Mouse (Mus musculus): ENCODE results near the gene Figla. TPM values are rescaled to one million over a fixed set of nuclear protein-coding genes. Genes with fewer than 3 reads are reported as not detected.

The Figla gene
- polyA plus RNA-seq, 1 experiment from 2014 or later = not detected

- Histone ChIP-seq H3K4me2 (no peak overlapping the region), H3K27me3 (peaks cover 36% of the 10 kb centered on the region), H3K36me3 (no peaks in the 10 kb centered on the region), H3K4me1 (peaks cover 11% of the 10 kb centered on the region), H3K9ac (no peak overlapping the region), H3K4me3 (no peak overlapping the region), H3K9me3 (no peaks in the 10 kb centered on the region), H3K27ac (no peak overlapping the region)
- ATAC-seq (ENCODE audit: insufficient number of reproducible peaks, low FRiP score, low TSS enrichment, low read depth) = no peak
- WGBS = 82% methylated on average over 2 of the region's 2 CpGs
These were observed 15.6 kb downstream of the Figla start for GRCm38 (mm10) chr6:86031527-86031926.

- 80% methylated on average over 1 of the region's 1 CpGs for WGBS
- ATAC-seq (ENCODE audit: insufficient number of reproducible peaks, low FRiP score, low TSS enrichment, low read depth) = no peak
- Histone ChIP-seq H3K9me3 (no peaks in the 10 kb centered on the region), H3K9ac (no peak overlapping the region), H3K4me2 (no peak overlapping the region), H3K36me3 (no peaks in the 10 kb centered on the region), H3K27ac (no peak overlapping the region), H3K4me3 (no peak overlapping the region), H3K4me1 (peaks cover 8% of the 10 kb centered on the region), H3K27me3 (peaks cover 18% of the 10 kb centered on the region)
These were observed 17.7 kb downstream of the Figla start for GRCm38 (mm10) chr6:86033635-86034034.

- WGBS = 54% methylated on average over 2 of the region's 2 CpGs
- H3K27ac ChIP-seq = no peak overlapping the region
These were observed 22.9 kb downstream of the Figla start for GRCm38 (mm10) chr6:86038901-86039300.

GRCm38 (mm10) chr6:86040140-86040539 is 24.2 kb downstream of the Figla start:
- no peaks in the 10 kb centered on the region for H3K4me1 ChIP-seq
- no peaks in the 10 kb centered on the region for H3K27me3 ChIP-seq
- 37% methylated on average over 1 of the region's 1 CpGs for WGBS
- ATAC-seq (ENCODE audit: insufficient number of reproducible peaks, low FRiP score, low TSS enrichment, low read depth) = no peak
- no peak overlapping the region for H3K4me3 ChIP-seq
- no peak overlapping the region for H3K27ac ChIP-seq
- no peak overlapping the region for H3K9ac ChIP-seq
- no peak overlapping the region for H3K4me2 ChIP-seq
- no peaks in the 10 kb centered on the region for H3K36me3 ChIP-seq
- no peaks in the 10 kb centered on the region for H3K9me3 ChIP-seq

More at GRCm38 (mm10) chr6:86038901-86039300, 22.9 kb downstream of the Figla start:
- H3K9ac ChIP-seq = no peak overlapping the region
- ATAC-seq (ENCODE audit: insufficient number of reproducible peaks, low FRiP score, low TSS enrichment, low read depth) = no peak
- H3K4me1 ChIP-seq = no peaks in the 10 kb centered on the region
- H3K27me3 ChIP-seq = no peaks in the 10 kb centered on the region
- no peak overlapping the region for H3K4me3 ChIP-seq
- no peaks in the 10 kb centered on the region for H3K36me3 ChIP-seq
- no peak overlapping the region for H3K4me2 ChIP-seq
- no peaks in the 10 kb centered on the region for H3K9me3 ChIP-seq

GRCm38 (mm10) chr6:86047510-86047909 is 31.5 kb downstream of the Figla start:
- Histone ChIP-seq H3K4me1 (no peaks in the 10 kb centered on the region), H3K27ac (no peak overlapping the region), H3K27me3 (no peaks in the 10 kb centered on the region), H3K9me3 (no peaks in the 10 kb centered on the region), H3K4me3 (no peak overlapping the region), H3K9ac (no peak overlapping the region), H3K4me2 (no peak overlapping the region), H3K36me3 (no peaks in the 10 kb centered on the region)
- ATAC-seq (ENCODE audit: insufficient number of reproducible peaks, low FRiP score, low TSS enrichment, low read depth) = no peak
- 90% methylated on average over 11 of the region's 11 CpGs for WGBS

- Histone ChIP-seq H3K9ac (no peak overlapping the region), H3K4me3 (no peak overlapping the region), H3K36me3 (no peaks in the 10 kb centered on the region), H3K4me1 (no peaks in the 10 kb centered on the region), H3K27me3 (no peaks in the 10 kb centered on the region), H3K4me2 (no peak overlapping the region), H3K27ac (no peak overlapping the region), H3K9me3 (no peaks in the 10 kb centered on the region)
- no peak for ATAC-seq (ENCODE audit: insufficient number of reproducible peaks, low FRiP score, low TSS enrichment, low read depth)
- WGBS = 79% methylated on average over 5 of the region's 5 CpGs
These were observed 32.5 kb downstream of the Figla start for GRCm38 (mm10) chr6:86048509-86048908.

GRCm38 (mm10) chr6:86050586-86051268 is 34.8 kb downstream of the Figla start:
- WGBS = 53% methylated on average over 6 of the region's 6 CpGs

GRCm38 (mm10) chr6:86052032-86052459 is 36.1 kb downstream of the Figla start:
- Histone ChIP-seq H3K9me3 (no peaks in the 10 kb centered on the region), H3K4me3 (no peak overlapping the region), H3K27ac (no peak overlapping the region), H3K27me3 (no peaks in the 10 kb centered on the region), H3K9ac (no peak overlapping the region), H3K4me2 (no peak overlapping the region), H3K4me1 (no peaks in the 10 kb centered on the region; the same call in 1 of the 2 replicates), H3K36me3 (no peaks in the 10 kb centered on the region)
- no peak for ATAC-seq (ENCODE audit: insufficient number of reproducible peaks, low FRiP score, low TSS enrichment, low read depth)
- WGBS = 44% methylated on average over 7 of the region's 7 CpGs

More at GRCm38 (mm10) chr6:86050586-86051268, 34.8 kb downstream of the Figla start:
- no peaks in the 10 kb centered on the region for H3K27me3 ChIP-seq
- no peaks in the 10 kb centered on the region; the same call in 1 of the 2 replicates for H3K4me1 ChIP-seq
- no peaks in the 10 kb centered on the region for H3K36me3 ChIP-seq
- H3K9me3 ChIP-seq = no peaks in the 10 kb centered on the region
- no peak overlapping the region for H3K9ac ChIP-seq
- no peak for ATAC-seq (ENCODE audit: insufficient number of reproducible peaks, low FRiP score, low TSS enrichment, low read depth)
- H3K27ac ChIP-seq = no peak overlapping the region
- H3K4me3 ChIP-seq = no peak overlapping the region
- no peak overlapping the region for H3K4me2 ChIP-seq

- Histone ChIP-seq H3K9ac (no peak overlapping the region), H3K4me1 (no peaks in the 10 kb centered on the region; the same call in 1 of the 2 replicates), H3K4me3 (no peak overlapping the region), H3K9me3 (no peaks in the 10 kb centered on the region), H3K36me3 (no peaks in the 10 kb centered on the region), H3K27ac (no peak overlapping the region), H3K27me3 (no peaks in the 10 kb centered on the region), H3K4me2 (no peak overlapping the region)
- WGBS = 40% methylated on average over 4 of the region's 4 CpGs
- ATAC-seq (ENCODE audit: insufficient number of reproducible peaks, low FRiP score, low TSS enrichment, low read depth) = no peak
These were observed 36.6 kb downstream of the Figla start for GRCm38 (mm10) chr6:86052556-86052955.

- Histone ChIP-seq H3K27me3 (no peaks in the 10 kb centered on the region), H3K9ac (no peak overlapping the region), H3K4me3 (no peak overlapping the region), H3K9me3 (no peaks in the 10 kb centered on the region), H3K4me2 (no peak overlapping the region), H3K27ac (no peak overlapping the region), H3K4me1 (no peaks in the 10 kb centered on the region; the same call in 1 of the 2 replicates), H3K36me3 (no peaks in the 10 kb centered on the region)
- ATAC-seq (ENCODE audit: insufficient number of reproducible peaks, low FRiP score, low TSS enrichment, low read depth) = no peak
- 47% methylated on average over 4 of the region's 4 CpGs for WGBS
These were observed 37.1 kb downstream of the Figla start for GRCm38 (mm10) chr6:86053099-86053498.

- no peak overlapping the region for H3K4me3 ChIP-seq
- H3K9me3 ChIP-seq = no peaks in the 10 kb centered on the region
- no peaks in the 10 kb centered on the region for H3K36me3 ChIP-seq
- ATAC-seq (ENCODE audit: insufficient number of reproducible peaks, low FRiP score, low TSS enrichment, low read depth) = no peak
- WGBS = 78% methylated on average over 5 of the region's 5 CpGs
- H3K4me2 ChIP-seq = no peak overlapping the region
- no peak overlapping the region for H3K9ac ChIP-seq
- no peaks in the 10 kb centered on the region; the same call in 1 of the 2 replicates for H3K4me1 ChIP-seq
- H3K27me3 ChIP-seq = no peaks in the 10 kb centered on the region
- no peak overlapping the region for H3K27ac ChIP-seq
These were observed 37.6 kb downstream of the Figla start for GRCm38 (mm10) chr6:86053594-86053993.

GRCm38 (mm10) chr6:86058475-86058874 is 42.5 kb downstream of the Figla start:
- Histone ChIP-seq H3K36me3 (no peaks in the 10 kb centered on the region), H3K9ac (no peak overlapping the region), H3K4me2 (no peak overlapping the region), H3K27ac (no peak overlapping the region), H3K27me3 (no peaks in the 10 kb centered on the region), H3K4me1 (no peaks in the 10 kb centered on the region; the same call in 1 of the 2 replicates), H3K9me3 (no peaks in the 10 kb centered on the region), H3K4me3 (no peak overlapping the region)
- 0% methylated on average over 1 of the region's 1 CpGs for WGBS
- ATAC-seq (ENCODE audit: insufficient number of reproducible peaks, low FRiP score, low TSS enrichment, low read depth) = no peak
